Mouse (Mus musculus): Measurements from ENCODE around the gene Tbc1d2. TPM values are rescaled to one million over a fixed set of nuclear protein-coding genes. Genes with fewer than 3 reads are reported as not detected.

Gene Tbc1d2
- total and polyA plus RNA-seq, 3 experiments = 0.64 to 1.7 (median 1.4) TPM

GRCm38 (mm10) chr4:46594131-46594530 is 55.9 kb downstream of the Tbc1d2 start:
- intact Hi-C loops (cut with DNase I) = no loop called here
- no peak overlapping the region for H3K27ac ChIP-seq
- peaks cover 2% of the 10 kb centered on the region; the same call in 1 of the 2 replicates for H3K4me1 ChIP-seq (ENCODE audit: control insufficient read depth, insufficient read depth, low read length)
- H3K4me3 ChIP-seq = no peak overlapping the region
- DNase-seq = peak in 1 of 2 experiments; percentile 10
- H3K27me3 ChIP-seq (ENCODE audit: control insufficient read depth, insufficient read depth, low read length) = peaks cover 3% of the 10 kb centered on the region; the same call in 1 of the 2 replicates
- 75% methylated on average over 5 of the region's 5 CpGs for WGBS
- H3K79me2 ChIP-seq (replicated peaks; ENCODE audit: control insufficient read depth, insufficient read depth, low read length) = no peaks in the 10 kb centered on the region
- H3K9ac ChIP-seq (ENCODE audit: low read depth, low read length) = no peak overlapping the region
- TF ChIP-seq POLR2A (IDR thresholded peaks at IDR 0.05; ENCODE audit: insufficient read depth, low read depth, low read length) (no peak), EP300 (IDR thresholded peaks at IDR 0.05; ENCODE audit: insufficient read depth, low read depth, low read length) (no peak)
- no peaks in the 10 kb centered on the region for H3K36me3 ChIP-seq (ENCODE audit: control insufficient read depth, insufficient read depth, low read length)

GRCm38 (mm10) chr4:46593472-46593871 is 56.5 kb downstream of the Tbc1d2 start:
- no peaks in the 10 kb centered on the region for H3K36me3 ChIP-seq (ENCODE audit: control insufficient read depth, insufficient read depth, low read length)
- H3K4me3 ChIP-seq = no peak overlapping the region
- intact Hi-C loops (cut with DNase I) = no loop called here
- no peak overlapping the region for H3K9ac ChIP-seq (ENCODE audit: low read depth, low read length)
- no peak overlapping the region for H3K27ac ChIP-seq
- peaks cover 2% of the 10 kb centered on the region; the same call in 1 of the 2 replicates for H3K4me1 ChIP-seq (ENCODE audit: control insufficient read depth, insufficient read depth, low read length)
- no peak for DNase-seq
- peaks cover 3% of the 10 kb centered on the region; the same call in 1 of the 2 replicates for H3K27me3 ChIP-seq (ENCODE audit: control insufficient read depth, insufficient read depth, low read length)
- TF ChIP-seq EP300 (IDR thresholded peaks at IDR 0.05; ENCODE audit: insufficient read depth, low read depth, low read length) (no peak), CTCF (IDR thresholded peaks at IDR 0.05) (no peak), POLR2A (IDR thresholded peaks at IDR 0.05; ENCODE audit: insufficient read depth, low read depth, low read length) (no peak)
- WGBS = 43% methylated on average over 6 of the region's 6 CpGs
- no peaks in the 10 kb centered on the region for H3K79me2 ChIP-seq (replicated peaks; ENCODE audit: control insufficient read depth, insufficient read depth, low read length)

GRCm38 (mm10) chr4:46591833-46592520 is 58.0 kb downstream of the Tbc1d2 start:
- H3K79me2 ChIP-seq (replicated peaks; ENCODE audit: control insufficient read depth, insufficient read depth, low read length) = no peaks in the 10 kb centered on the region
- no peak overlapping the region for H3K9ac ChIP-seq (ENCODE audit: low read depth, low read length)
- peaks cover 2% of the 10 kb centered on the region; the same call in 1 of the 2 replicates for H3K4me1 ChIP-seq (ENCODE audit: control insufficient read depth, insufficient read depth, low read length)
- H3K27ac ChIP-seq = no peak overlapping the region
- H3K4me3 ChIP-seq = no peak overlapping the region
- no peak for DNase-seq
- H3K36me3 ChIP-seq (ENCODE audit: control insufficient read depth, insufficient read depth, low read length) = no peaks in the 10 kb centered on the region
- intact Hi-C loops (cut with DNase I) = no loop called here
- TF ChIP-seq EP300 (IDR thresholded peaks at IDR 0.05; ENCODE audit: insufficient read depth, low read depth, low read length) (no peak), POLR2A (IDR thresholded peaks at IDR 0.05; ENCODE audit: insufficient read depth, low read depth, low read length) (no peak), CTCF (IDR thresholded peaks at IDR 0.05) (no peak)
- WGBS = 81% methylated on average over 9 of the region's 9 CpGs
- peaks cover 3% of the 10 kb centered on the region; the same call in 1 of the 2 replicates for H3K27me3 ChIP-seq (ENCODE audit: control insufficient read depth, insufficient read depth, low read length)

GRCm38 (mm10) chr4:46590810-46591209 is 59.2 kb downstream of the Tbc1d2 start:
- Histone ChIP-seq H3K9ac (ENCODE audit: low read depth, low read length) (no peak overlapping the region), H3K36me3 (ENCODE audit: control insufficient read depth, insufficient read depth, low read length) (no peaks in the 10 kb centered on the region), H3K4me1 (ENCODE audit: control insufficient read depth, insufficient read depth, low read length) (peaks cover 2% of the 10 kb centered on the region; the same call in 1 of the 2 replicates), H3K79me2 (replicated peaks; ENCODE audit: control insufficient read depth, insufficient read depth, low read length) (no peaks in the 10 kb centered on the region), H3K4me3 (no peak overlapping the region), H3K27ac (no peak overlapping the region), H3K27me3 (ENCODE audit: control insufficient read depth, insufficient read depth, low read length) (no peaks in the 10 kb centered on the region)
- TF ChIP-seq CTCF (IDR thresholded peaks at IDR 0.05) (no peak), POLR2A (IDR thresholded peaks at IDR 0.05; ENCODE audit: insufficient read depth, low read depth, low read length) (no peak), EP300 (IDR thresholded peaks at IDR 0.05; ENCODE audit: insufficient read depth, low read depth, low read length) (no peak)
- 62% methylated on average over 4 of the region's 4 CpGs for WGBS
- intact Hi-C loops (cut with DNase I) = no loop called here
- no peak for DNase-seq

GRCm38 (mm10) chr4:46589946-46590684 is 59.9 kb downstream of the Tbc1d2 start:
- no peak overlapping the region for H3K4me3 ChIP-seq
- TF ChIP-seq EP300 (IDR thresholded peaks at IDR 0.05; ENCODE audit: insufficient read depth, low read depth, low read length) (no peak), CTCF (IDR thresholded peaks at IDR 0.05) (no peak), POLR2A (IDR thresholded peaks at IDR 0.05; ENCODE audit: insufficient read depth, low read depth, low read length) (no peak)
- intact Hi-C loops (cut with DNase I) = no loop called here
- H3K27me3 ChIP-seq (ENCODE audit: control insufficient read depth, insufficient read depth, low read length) = no peaks in the 10 kb centered on the region
- H3K36me3 ChIP-seq (ENCODE audit: control insufficient read depth, insufficient read depth, low read length) = no peaks in the 10 kb centered on the region
- 56% methylated on average over 5 of the region's 5 CpGs for WGBS
- no peak overlapping the region for H3K27ac ChIP-seq
- H3K79me2 ChIP-seq (replicated peaks; ENCODE audit: control insufficient read depth, insufficient read depth, low read length) = no peaks in the 10 kb centered on the region
- H3K4me1 ChIP-seq (ENCODE audit: control insufficient read depth, insufficient read depth, low read length) = peaks cover 2% of the 10 kb centered on the region; the same call in 1 of the 2 replicates
- no peak overlapping the region for H3K9ac ChIP-seq (ENCODE audit: low read depth, low read length)
- no peak for DNase-seq

GRCm38 (mm10) chr4:46589151-46589550 is 60.9 kb downstream of the Tbc1d2 start:
- Histone ChIP-seq H3K4me3 (no peak overlapping the region), H3K27me3 (ENCODE audit: control insufficient read depth, insufficient read depth, low read length) (no peaks in the 10 kb centered on the region), H3K4me1 (ENCODE audit: control insufficient read depth, insufficient read depth, low read length) (peaks cover 2% of the 10 kb centered on the region; the same call in 1 of the 2 replicates), H3K27ac (no peak overlapping the region), H3K79me2 (replicated peaks; ENCODE audit: control insufficient read depth, insufficient read depth, low read length) (no peaks in the 10 kb centered on the region), H3K36me3 (ENCODE audit: control insufficient read depth, insufficient read depth, low read length) (no peaks in the 10 kb centered on the region), H3K9ac (ENCODE audit: low read depth, low read length) (no peak overlapping the region)
- intact Hi-C loops (cut with DNase I) = no loop called here
- no peak for DNase-seq
- TF ChIP-seq CTCF (IDR thresholded peaks at IDR 0.05) (no peak), EP300 (IDR thresholded peaks at IDR 0.05; ENCODE audit: insufficient read depth, low read depth, low read length) (no peak), POLR2A (IDR thresholded peaks at IDR 0.05; ENCODE audit: insufficient read depth, low read depth, low read length) (no peak)
- WGBS = 88% methylated on average over 8 of the region's 8 CpGs
